Mouse (Mus musculus) olfactory bulb, adult 2 months (tissue): ENCODE measurements around the gene Dusp18.

Source experiments
- CTCF ChIP-seq: fragments of 200-500 bp; IDR thresholded peaks from 2 replicates; pipeline ENCODE4 v1.5.1; 2012; ENCODE audit warnings: low read depth, mild to moderate bottlenecking, low read length, moderate library complexity; ENCODE audit not compliant: insufficient read depth
- POLR2A ChIP-seq: fragments of 200-500 bp; IDR thresholded peaks from 2 replicates; pipeline ENCODE4 v1.6.1; 2012; ENCODE audit warnings: mild to moderate bottlenecking, low read depth, low read length, moderate library complexity; ENCODE audit not compliant: insufficient read depth

GRCm38 (mm10) chr11:3895458-3895857 is 418 bp downstream of the Dusp18 start:
- TF ChIP-seq CTCF (no peak), POLR2A (no peak)
